Mouse (Mus musculus) gastrocnemius, postnatal 4 days (tissue): ENCODE measurements at regions not wholly inside any gene's neighbourhood (a gene's known extent, or its start where the extent isn't known, plus 50 kb on each side); places are given as distances from the start of the nearest gene placed in this dataset.

Experiments
- DNase-seq, 2 experiments: peaks; one replicate each; pipeline ENCODE4 v3.0.0; 2021 to 2022; ENCODE audit warnings: low spot score in 2 of 2, mixed read lengths in 2 of 2

DNA sequence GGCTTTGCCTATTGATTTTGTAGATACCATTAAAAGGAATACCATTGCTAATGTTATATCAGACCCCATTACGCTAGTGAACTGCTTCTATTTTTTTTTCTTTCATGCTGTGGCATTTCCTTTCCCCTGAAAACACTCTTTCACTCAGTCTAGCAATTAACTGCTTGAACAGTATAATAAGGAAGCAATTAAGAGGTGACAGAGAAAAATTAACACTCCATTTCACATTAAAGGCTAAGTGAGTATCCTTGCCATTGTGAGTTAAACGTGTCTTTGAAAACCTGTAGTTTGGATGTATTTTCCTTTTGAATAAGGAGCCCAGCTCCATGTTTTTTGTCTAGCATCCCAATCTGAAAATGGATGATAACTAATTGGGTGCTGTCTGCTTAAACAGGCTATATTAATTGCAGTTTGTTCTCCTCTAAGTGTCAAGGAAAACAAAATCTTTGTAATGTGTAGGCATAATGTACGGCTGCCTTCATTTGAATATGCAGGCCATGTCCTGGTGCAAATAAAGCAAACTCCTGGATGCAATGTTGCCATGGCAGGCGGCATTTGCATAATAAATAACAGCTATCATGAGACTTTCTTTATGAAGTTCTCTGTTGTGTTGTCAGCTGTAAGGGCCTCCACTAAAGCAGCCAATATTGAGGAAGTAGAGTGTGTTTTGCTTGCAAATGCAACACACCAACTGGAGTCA is 423.3 kb downstream of the Zic3 start:
- DNase-seq: no peak

DNA sequence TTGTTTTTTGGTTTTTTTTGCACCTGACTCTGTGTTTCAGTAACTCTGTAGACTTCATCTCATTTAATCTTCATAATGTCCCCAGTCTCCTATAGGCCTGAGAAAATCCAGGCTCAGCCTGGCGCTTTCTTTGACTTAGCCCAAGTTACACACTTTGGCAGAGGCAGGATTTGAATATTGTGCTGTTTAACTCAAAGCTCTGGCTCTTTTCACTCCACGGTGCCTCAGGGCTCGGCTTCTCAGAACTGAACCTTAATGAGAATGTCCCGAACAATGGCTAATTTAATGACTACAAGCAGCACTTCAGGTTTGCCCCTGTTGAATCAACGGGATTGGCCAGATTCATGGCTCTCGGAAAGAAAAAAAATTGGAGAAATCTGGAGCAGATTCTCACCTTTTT is 425.1 kb downstream of the Zic3 start:
- no peak for DNase-seq

DNA sequence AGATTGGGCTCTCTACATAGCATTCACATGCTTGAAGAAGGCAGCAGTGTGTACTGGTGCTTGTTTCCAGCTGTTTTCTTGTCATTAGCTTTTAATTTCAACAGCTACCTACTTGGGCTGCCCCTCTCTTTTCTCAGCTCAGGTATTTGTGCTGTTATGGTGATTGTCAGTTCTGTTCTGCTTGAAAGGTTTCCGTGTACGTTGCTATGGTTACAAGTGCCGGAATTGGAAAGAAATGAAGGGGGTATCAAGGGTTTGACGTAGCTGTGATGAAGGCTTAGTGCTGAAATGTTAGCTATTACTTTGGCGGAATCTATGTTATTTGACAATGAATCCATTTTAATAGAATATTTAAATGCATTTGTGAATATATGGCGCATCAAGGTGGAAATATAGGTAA is 439.5 kb upstream of the 4930550L24Rik start:
- no peak for DNase-seq

DNA sequence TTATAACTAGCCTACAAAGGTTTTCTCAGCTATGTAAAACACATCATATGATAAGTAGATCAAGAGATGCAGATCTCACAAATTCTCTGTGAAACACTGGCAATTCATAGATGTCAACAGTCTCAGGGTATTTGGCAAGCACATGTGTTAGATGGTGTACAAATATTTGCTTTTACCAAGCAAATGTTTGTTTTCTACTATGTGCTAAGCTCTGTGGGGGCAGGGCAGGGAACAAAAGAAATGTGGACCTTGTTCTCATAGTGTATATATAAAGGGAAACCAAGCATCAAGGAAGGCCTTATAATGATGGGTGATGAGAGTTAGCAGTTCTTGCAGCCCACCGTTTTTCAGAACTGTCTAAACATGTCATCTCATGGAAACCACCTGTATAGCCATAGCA is 438.2 kb upstream of the 4930550L24Rik start:
- no peak for DNase-seq

DNA sequence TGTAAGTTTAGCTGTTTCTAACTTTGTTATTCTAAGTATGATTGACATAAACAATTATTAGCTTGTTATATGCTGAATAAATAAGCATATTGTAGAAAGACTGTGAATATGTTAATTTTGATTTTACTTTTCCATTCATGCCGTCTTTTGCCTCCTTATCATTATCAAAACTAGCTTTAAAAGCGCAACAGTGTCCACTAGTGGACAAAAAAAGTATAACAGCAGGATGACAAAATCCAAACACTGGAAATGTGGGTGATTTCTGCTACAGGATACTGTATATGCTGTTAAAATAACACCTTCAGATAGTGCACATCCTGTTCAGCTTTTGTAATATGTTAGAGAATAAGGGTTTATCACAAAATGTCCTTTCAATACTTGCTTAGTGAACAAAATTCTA is 418.3 kb upstream of the 4930550L24Rik start:
- no peak for DNase-seq

DNA sequence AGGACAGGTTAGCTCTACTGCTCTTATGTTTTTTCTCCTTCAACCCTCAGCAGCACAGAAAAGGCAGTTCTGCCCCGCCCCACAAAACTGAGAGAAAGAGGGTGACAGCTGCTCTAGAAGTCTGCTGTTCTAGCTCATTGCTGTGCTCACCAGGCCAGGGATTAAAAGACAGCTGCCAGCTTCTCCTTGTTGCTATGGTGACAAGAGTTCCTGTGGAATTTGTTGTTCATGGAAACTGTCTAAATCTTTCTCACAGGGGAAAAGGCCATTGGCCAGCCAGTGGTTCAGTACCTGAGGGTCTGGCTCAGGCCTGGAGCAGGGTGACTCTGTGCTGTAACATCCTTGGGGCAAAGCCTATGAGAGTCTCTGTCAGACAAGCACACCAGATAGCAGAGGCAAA is 405.6 kb upstream of the 4930550L24Rik start:
- no peak for DNase-seq

DNA sequence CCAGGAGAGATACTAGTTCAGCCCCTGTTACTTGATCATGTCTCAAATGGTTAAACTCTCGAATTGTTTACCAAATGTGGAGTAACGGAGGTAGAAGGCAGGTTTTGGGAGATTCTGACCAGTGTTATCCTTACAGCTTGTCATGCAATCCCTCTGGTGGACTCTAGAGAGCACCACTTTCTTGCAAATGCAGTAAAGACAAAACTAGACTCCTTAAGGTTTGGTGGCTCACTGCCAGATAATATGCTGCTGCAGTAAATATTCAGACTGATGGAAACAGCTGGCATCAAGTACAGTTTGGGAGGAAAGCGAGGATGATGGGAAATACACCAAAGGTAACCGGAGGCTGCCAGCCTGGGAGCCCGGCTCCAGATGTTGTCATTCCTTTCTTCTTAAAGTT is 394.2 kb upstream of the 4930550L24Rik start:
- DNase-seq: peak in 1 of 2 experiments; percentile 5
